Mouse (Mus musculus): Measurements from ENCODE around the gene Cnksr3. TPM values are rescaled to one million over a fixed set of nuclear protein-coding genes. Genes with fewer than 3 reads are reported as not detected.
A peak's percentile ranks its signal among the peaks of the same experiment; 100 is the strongest.

Cnksr3 gene
- polyA plus RNA-seq (2012; rRNA removed) = 35.9 and 43.3 TPM in 2 replicates

- under 1% methylated on average over 74 of the region's 74 CpGs for WGBS
- peak; percentile 95 to 97 for DNase-seq
- H3K4me1 ChIP-seq (ENCODE audit: control insufficient read depth, insufficient read depth, low read length) = no peaks in the 10 kb centered on the region; the same call in 1 of the 2 replicates
- H3K27me3 ChIP-seq (ENCODE audit: control insufficient read depth, insufficient read depth, low read length) = no peaks in the 10 kb centered on the region
- TF ChIP-seq CTCF (IDR thresholded peaks at IDR 0.05; ENCODE audit: borderline replicate concordance, insufficient read depth, low read depth, low read length) (no peak), POLR2A (IDR thresholded peaks at IDR 0.05; ENCODE audit: borderline replicate concordance, insufficient read depth, low read length) (peak; percentile 90)
- H3K4me3 ChIP-seq (replicated peaks; ENCODE audit: insufficient read depth, low read depth, low read length) = peak within 1 kb of the TSS; percentile 68
- peak within 1 kb of the TSS; percentile 70 for H3K27ac ChIP-seq (ENCODE audit: insufficient read depth, low read length)
Observed at GRCm38 (mm10) chr10:7211696-7212482, at the start of gene Cnksr3. Cnksr3 (minus strand) TSS chr10:7212237.

DNA sequence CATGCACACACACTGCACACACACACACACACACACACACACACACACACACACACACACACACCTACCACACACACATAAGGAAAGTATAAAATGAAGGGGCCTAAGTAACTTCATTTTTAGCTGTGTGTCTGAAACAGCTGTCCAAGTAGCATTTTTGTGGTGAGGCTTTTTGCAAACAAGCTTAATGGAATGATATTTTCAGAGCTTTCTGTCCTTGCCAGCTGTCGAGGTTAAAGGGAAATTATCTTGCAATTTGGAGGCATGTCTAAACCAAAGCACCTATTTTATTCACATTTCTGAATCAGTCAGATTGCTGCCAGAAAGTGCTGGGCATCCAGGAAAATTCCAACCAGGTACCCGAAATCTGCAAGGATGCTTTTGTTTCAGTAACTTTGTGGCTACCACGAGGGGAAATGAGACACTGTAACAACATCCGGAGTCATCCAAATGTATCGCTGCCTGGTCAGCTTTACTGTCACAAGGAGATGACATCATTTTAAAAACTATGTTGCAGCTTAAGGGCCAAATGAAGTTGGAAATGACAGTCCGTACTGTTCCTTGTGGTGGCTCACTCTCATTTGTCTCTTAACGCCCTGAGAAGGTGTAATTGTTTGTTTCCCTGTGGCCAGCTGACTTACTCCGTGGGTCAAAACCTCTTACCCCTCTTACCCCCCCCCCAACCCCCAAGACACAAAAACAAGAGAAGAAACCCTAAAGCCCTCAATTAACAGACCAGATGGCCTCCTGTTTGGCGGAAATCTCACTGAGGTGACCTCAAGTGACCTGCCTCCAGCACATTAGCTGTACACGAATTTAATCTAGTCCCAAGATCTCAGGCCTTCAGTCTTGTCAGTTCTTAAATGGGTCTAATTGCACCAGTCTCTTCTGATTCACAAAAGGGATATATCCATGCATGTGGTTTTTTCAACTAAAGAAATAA lies 48.4 kb upstream of the Cnksr3 start:
- peak overlapping the region; percentile 24; the same call in 1 of the 2 replicates for H3K27ac ChIP-seq (ENCODE audit: insufficient read depth, low read length)
- H3K27me3 ChIP-seq (ENCODE audit: control insufficient read depth, insufficient read depth, low read length) = no peaks in the 10 kb centered on the region
- peaks cover 8% of the 10 kb centered on the region; the same call in 1 of the 2 replicates for H3K4me1 ChIP-seq (ENCODE audit: control insufficient read depth, insufficient read depth, low read length)
- TF ChIP-seq POLR2A (IDR thresholded peaks at IDR 0.05; ENCODE audit: borderline replicate concordance, insufficient read depth, low read length) (no peak), CTCF (IDR thresholded peaks at IDR 0.05; ENCODE audit: borderline replicate concordance, insufficient read depth, low read depth, low read length) (no peak)
- DNase-seq = peak; percentile 52 to 69
- WGBS = 15% methylated on average over 10 of the region's 10 CpGs
- H3K4me3 ChIP-seq (replicated peaks; ENCODE audit: insufficient read depth, low read depth, low read length) = no peak overlapping the region

- TF ChIP-seq POLR2A (IDR thresholded peaks at IDR 0.05; ENCODE audit: borderline replicate concordance, insufficient read depth, low read length) (no peak), CTCF (IDR thresholded peaks at IDR 0.05; ENCODE audit: borderline replicate concordance, insufficient read depth, low read depth, low read length) (no peak)
- Histone ChIP-seq H3K27me3 (ENCODE audit: control insufficient read depth, insufficient read depth, low read length) (no peaks in the 10 kb centered on the region), H3K4me3 (replicated peaks; ENCODE audit: insufficient read depth, low read depth, low read length) (no peak overlapping the region), H3K27ac (ENCODE audit: insufficient read depth, low read length) (no peak overlapping the region), H3K4me1 (ENCODE audit: control insufficient read depth, insufficient read depth, low read length) (peaks cover 8% of the 10 kb centered on the region; the same call in 1 of the 2 replicates)
- 93% methylated on average over 5 of the region's 5 CpGs for WGBS
- no peak for DNase-seq
Observed at GRCm38 (mm10) chr10:7258607-7259006, 46.6 kb upstream of the Cnksr3 start.

DNA sequence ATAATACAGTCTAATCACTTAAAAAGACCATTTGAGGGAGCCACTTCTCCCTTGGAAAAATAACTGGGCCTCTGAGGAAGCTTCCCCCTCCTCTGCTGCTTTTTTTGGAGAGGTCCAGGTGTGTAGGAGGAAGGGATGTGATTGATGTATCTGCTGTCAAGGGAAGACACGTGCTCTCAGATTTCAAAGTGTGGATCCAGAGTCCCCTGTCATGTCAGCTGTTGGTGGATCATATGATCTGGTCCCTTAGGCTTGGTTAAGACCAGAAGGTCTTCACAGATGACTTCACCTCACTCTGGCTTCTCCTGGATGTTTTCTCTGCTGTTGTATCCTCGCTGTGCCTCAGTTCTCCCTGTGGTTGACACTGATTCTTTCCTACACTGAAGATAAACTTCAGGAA lies 38.4 kb upstream of the Cnksr3 start:
- no peak for DNase-seq
- 76% methylated on average over 2 of the region's 2 CpGs for WGBS
- H3K4me1 ChIP-seq (ENCODE audit: control insufficient read depth, insufficient read depth, low read length) = no peaks in the 10 kb centered on the region
- H3K4me3 ChIP-seq (replicated peaks; ENCODE audit: insufficient read depth, low read depth, low read length) = no peak overlapping the region
- no peaks in the 10 kb centered on the region for H3K27me3 ChIP-seq (ENCODE audit: control insufficient read depth, insufficient read depth, low read length)
- H3K27ac ChIP-seq (ENCODE audit: insufficient read depth, low read length) = no peak overlapping the region
- TF ChIP-seq POLR2A (IDR thresholded peaks at IDR 0.05; ENCODE audit: borderline replicate concordance, insufficient read depth, low read length) = no peak
- TF ChIP-seq CTCF (IDR thresholded peaks at IDR 0.05; ENCODE audit: borderline replicate concordance, insufficient read depth, low read depth, low read length) = no peak

DNA sequence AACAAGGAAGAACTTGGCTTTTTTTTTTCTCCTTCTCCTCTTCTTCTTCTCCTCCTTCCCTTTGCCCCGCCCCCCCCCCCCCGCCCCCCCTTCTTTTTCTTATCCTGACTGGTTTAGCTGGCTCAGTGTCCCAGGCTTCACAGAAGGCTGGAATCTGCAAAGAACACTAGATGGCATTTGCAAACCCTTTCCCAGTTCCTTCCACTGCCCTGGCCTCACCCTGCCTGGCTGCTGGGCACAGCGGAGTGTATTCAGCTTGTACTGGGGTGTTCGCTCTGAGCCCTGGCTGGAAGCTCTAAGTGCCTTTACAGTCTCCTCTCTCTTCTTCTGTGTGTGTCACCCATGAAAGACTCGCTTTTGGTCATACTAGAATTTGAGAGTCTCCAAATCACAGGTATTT lies 22.6 kb upstream of the Cnksr3 start:
- DNase-seq = peak; percentile 51 to 63
- Histone ChIP-seq H3K27me3 (ENCODE audit: control insufficient read depth, insufficient read depth, low read length) (no peaks in the 10 kb centered on the region), H3K27ac (ENCODE audit: insufficient read depth, low read length) (no peak overlapping the region), H3K4me1 (ENCODE audit: control insufficient read depth, insufficient read depth, low read length) (0 out of 2 replicates have a peak, but pooled peaks cover 3% of the 10 kb centered on the region), H3K4me3 (replicated peaks; ENCODE audit: insufficient read depth, low read depth, low read length) (no peak overlapping the region)
- 26% methylated on average over 4 of the region's 5 CpGs for WGBS
- TF ChIP-seq CTCF (IDR thresholded peaks at IDR 0.05; ENCODE audit: borderline replicate concordance, insufficient read depth, low read depth, low read length) (no peak; the same call in 1 of the 2 replicates), POLR2A (IDR thresholded peaks at IDR 0.05; ENCODE audit: borderline replicate concordance, insufficient read depth, low read length) (no peak)

GRCm38 (mm10) chr10:7217551-7218127 lies 5.6 kb upstream of the Cnksr3 start:
- Histone ChIP-seq H3K4me1 (ENCODE audit: control insufficient read depth, insufficient read depth, low read length) (no peaks in the 10 kb centered on the region; the same call in 1 of the 2 replicates), H3K4me3 (replicated peaks; ENCODE audit: insufficient read depth, low read depth, low read length) (no peak overlapping the region), H3K27me3 (ENCODE audit: control insufficient read depth, insufficient read depth, low read length) (no peaks in the 10 kb centered on the region), H3K27ac (ENCODE audit: insufficient read depth, low read length) (no peak overlapping the region)
- TF ChIP-seq POLR2A (IDR thresholded peaks at IDR 0.05; ENCODE audit: borderline replicate concordance, insufficient read depth, low read length) = no peak
- DNase-seq = no peak
- WGBS = 92% methylated on average over 3 of the region's 3 CpGs

- Histone ChIP-seq H3K27ac (ENCODE audit: insufficient read depth, low read length) (no peak overlapping the region), H3K4me3 (replicated peaks; ENCODE audit: insufficient read depth, low read depth, low read length) (no peak overlapping the region), H3K4me1 (ENCODE audit: control insufficient read depth, insufficient read depth, low read length) (no peaks in the 10 kb centered on the region; the same call in 1 of the 2 replicates), H3K27me3 (ENCODE audit: control insufficient read depth, insufficient read depth, low read length) (no peaks in the 10 kb centered on the region)
- WGBS = 78% methylated on average over 4 of the region's 4 CpGs
- no peak for TF ChIP-seq POLR2A (IDR thresholded peaks at IDR 0.05; ENCODE audit: borderline replicate concordance, insufficient read depth, low read length)
- no peak for TF ChIP-seq CTCF (IDR thresholded peaks at IDR 0.05; ENCODE audit: borderline replicate concordance, insufficient read depth, low read depth, low read length)
- DNase-seq = no peak
Observed at GRCm38 (mm10) chr10:7214718-7215117, 2.7 kb upstream of the Cnksr3 start.
